In genomic region chr6:100778595-100778994, GRCm38 (mm10) we compare ENCODE assay signal across 24 mouse cellular contexts. TPM values are rescaled to one million over a fixed set of nuclear protein-coding genes. Genes with fewer than 3 reads are reported as not detected.
DNase-seq lines count a peak whose midpoint lies in the region; ATAC-seq and TF ChIP-seq lines count a peak whose summit lies in the region.
"Had no signal": no experiment of that assay in that cellular context is flagged by ENCODE, and none has a peak within 500 bp of the region (broad histone marks: within the 10 kb centered on the region; RNA-seq: fewer than 3 reads in every experiment).

No protein-coding gene starts in this region.

- intact Hi-C loops in left cerebral cortex, adult 2 months (cut with DNase I), result no loop called here

- TF ChIP-seq CTCF in kidney, postnatal 0 days (IDR thresholded peaks at IDR 0.05; ENCODE audit: low read depth), result no peak
- TF ChIP-seq CTCF in left cerebral cortex, adult 2 months (IDR thresholded peaks at IDR 0.05), result no peak

- no peak overlapping the region for H3K27ac ChIP-seq in kidney, embryonic 14.5 days (ENCODE audit: low read depth, low read length)
- H3K27ac ChIP-seq in kidney, postnatal 0 days, result no peak overlapping the region
- H3K27ac ChIP-seq in embryonic facial prominence, embryonic 13.5 days, result 0 out of 2 replicates have a peak overlapping the region, but pooled peaks have one; percentile 16
- no peak overlapping the region for H3K27ac ChIP-seq in left cerebral cortex, adult 2 months
- H3K27ac ChIP-seq: forebrain, embryonic 12.5 days; forebrain, embryonic 15.5 days; heart, adult 2 months; hindbrain, embryonic 14.5 days had no signal

- no peak overlapping the region for H3K9ac ChIP-seq in kidney, embryonic 14.5 days (ENCODE audit: low read depth, low read length)
- H3K9ac ChIP-seq in kidney, postnatal 0 days (ENCODE audit: low read depth, low read length), result no peak overlapping the region
- no peak overlapping the region for H3K9ac ChIP-seq in embryonic facial prominence, embryonic 13.5 days
- H3K9ac ChIP-seq: forebrain, embryonic 12.5 days; forebrain, embryonic 15.5 days; hindbrain, embryonic 14.5 days had no signal

- H3K4me1 ChIP-seq in kidney, embryonic 14.5 days (ENCODE audit: control insufficient read depth, insufficient read depth, low read length), result peaks cover 7% of the 10 kb centered on the region
- H3K4me1 ChIP-seq in kidney, postnatal 0 days (replicated peaks; ENCODE audit: insufficient read depth, low read length), result no peaks in the 10 kb centered on the region
- H3K4me1 ChIP-seq in embryonic facial prominence, embryonic 13.5 days, result peaks cover 32% of the 10 kb centered on the region
- H3K4me1 ChIP-seq: forebrain, embryonic 15.5 days had no signal

- H3K4me3 ChIP-seq in kidney, embryonic 14.5 days (ENCODE audit: low read length), result no peak overlapping the region
- H3K4me3 ChIP-seq in kidney, postnatal 0 days (replicated peaks; ENCODE audit: low read depth, low read length), result no peak overlapping the region
- H3K4me3 ChIP-seq in embryonic facial prominence, embryonic 13.5 days, result no peak overlapping the region
- H3K4me3 ChIP-seq in left cerebral cortex, adult 2 months, result no peak overlapping the region
- H3K4me3 ChIP-seq: erythroblast, embryonic 14.5 days; forebrain, embryonic 12.5 days; forebrain, embryonic 15.5 days; heart, adult 2 months had no signal

- H3K4me2 ChIP-seq in kidney, embryonic 14.5 days (replicated peaks; ENCODE audit: low read depth, low read length), result no peak overlapping the region
- no peak overlapping the region for H3K4me2 ChIP-seq in kidney, postnatal 0 days (ENCODE audit: low read length)
- H3K4me2 ChIP-seq in embryonic facial prominence, embryonic 13.5 days, result no peak overlapping the region
- H3K4me2 ChIP-seq: forebrain, embryonic 12.5 days; forebrain, embryonic 15.5 days; heart, embryonic 11.5 days; hindbrain, embryonic 14.5 days had no signal

- DNase-seq in kidney, postnatal 25 days, result no peak
- no peak for DNase-seq in kidney, postnatal 0 days (ENCODE audit: low spot score)
- no peak for DNase-seq in kidney, adult 18-20 months
- DNase-seq in left cerebral cortex, adult 2 months (ENCODE audit: extremely low spot score in 1 of 2, low spot score in 2 of 2), result no peak
- no peak for DNase-seq in ovary, postnatal 10 days (ENCODE audit: low spot score)
- DNase-seq: adrenal gland, adult 8-10 months; adrenal gland, postnatal 25 days; cerebellum, adult 11-12 months; cerebellum, adult 8-10 months; cerebellum, postnatal 10 days; cerebellum, postnatal 36 days; embryo, embryonic 11 days; gastrocnemius, postnatal 25 days; heart, adult 2 months; heart, postnatal 36 days had no signal

- WGBS in kidney, embryonic 14.5 days, result 68% methylated on average over 5 of the region's 5 CpGs
- 71% methylated on average over 5 of the region's 5 CpGs for WGBS in kidney, postnatal 0 days
- 90% methylated on average over 5 of the region's 5 CpGs for WGBS in embryonic facial prominence, embryonic 13.5 days

- H3K27me3 ChIP-seq in kidney, embryonic 14.5 days (ENCODE audit: control insufficient read depth, insufficient read depth, low read length), result no peaks in the 10 kb centered on the region
- H3K27me3 ChIP-seq in kidney, postnatal 0 days (ENCODE audit: insufficient read depth, low read length), result no peaks in the 10 kb centered on the region
- H3K27me3 ChIP-seq in embryonic facial prominence, embryonic 13.5 days, result no peaks in the 10 kb centered on the region
- H3K27me3 ChIP-seq: forebrain, embryonic 12.5 days; forebrain, embryonic 15.5 days had no signal

- peak; percentile 33; the same call in 1 of the 2 replicates for ATAC-seq in kidney, embryonic 14.5 days (ENCODE audit: low FRiP score, low TSS enrichment)
- 0 out of 2 replicates have a peak, but pooled peaks have one; percentile 21 for ATAC-seq in kidney, postnatal 0 days (replicated peaks; ENCODE audit: low FRiP score, low read depth)
- ATAC-seq in embryonic facial prominence, embryonic 13.5 days (ENCODE audit: insufficient number of reproducible peaks, insufficient read depth, low FRiP score, low TSS enrichment, low read depth), result no peak
- ATAC-seq: activated CD4-positive, CD25-positive, alpha-beta regulatory T cell, adult 4 months; CD4-positive, CD25-positive, alpha-beta regulatory T cell, adult 4 months; forebrain, embryonic 15.5 days had no signal

- no peaks in the 10 kb centered on the region for H3K9me3 ChIP-seq in kidney, embryonic 14.5 days (ENCODE audit: control insufficient read depth, low read length)
- H3K9me3 ChIP-seq in kidney, postnatal 0 days (replicated peaks; ENCODE audit: low read length), result no peaks in the 10 kb centered on the region
- no peaks in the 10 kb centered on the region for H3K9me3 ChIP-seq in embryonic facial prominence, embryonic 13.5 days
- H3K9me3 ChIP-seq: forebrain, embryonic 12.5 days; forebrain, embryonic 15.5 days had no signal

- no peaks in the 10 kb centered on the region for H3K36me3 ChIP-seq in kidney, embryonic 14.5 days (ENCODE audit: control insufficient read depth, insufficient read depth, low read length)
- H3K36me3 ChIP-seq in kidney, postnatal 0 days (ENCODE audit: insufficient read depth, low read length), result no peaks in the 10 kb centered on the region
- H3K36me3 ChIP-seq in embryonic facial prominence, embryonic 13.5 days, result peaks cover 16% of the 10 kb centered on the region
- H3K36me3 ChIP-seq: forebrain, embryonic 12.5 days; forebrain, embryonic 15.5 days had no signal

RNA-seq across cellular contexts. Expression of gene Ppp4r2, which starts 54.8 kb away (rescaled TPM):
- polyA plus RNA-seq in kidney, embryonic 14.5 days (2014; fragmentation: Nextera tagmentation; extraction: Ambion mirVana), result 33.1 and 42.1 TPM in 2 replicates
- polyA plus RNA-seq in kidney, postnatal 0 days (2015; fragmentation: Nextera tagmentation; extraction: Ambion mirVana), result 15.1 and 16.4 TPM in 2 replicates
- 25.4 and 28.6 TPM in 2 replicates for polyA plus RNA-seq in embryonic facial prominence, embryonic 13.5 days (2015; fragmentation: Nextera tagmentation; extraction: Ambion mirVana)
- total RNA-seq in left cerebral cortex, adult 2 months (2021), result 10 to 100 TPM; 71.9 to 85.0 TPM
